Mouse (Mus musculus): ENCODE measurements around the gene Uba7.

GRCm38 (mm10) chr9:107971690-107972541 is 3.4 kb upstream of the Uba7 start:
- TF ChIP-seq CTCF (IDR thresholded peaks at IDR 0.05; ENCODE audit: control insufficient read depth, insufficient read depth, insufficient read length) (no peak), MYOG (IDR thresholded peaks at IDR 0.05; ENCODE audit: control insufficient read depth, extremely low read depth, insufficient read length) (no peak), USF1 (IDR thresholded peaks at IDR 0.05; ENCODE audit: low read depth) (no peak), FOSL1 (IDR thresholded peaks at IDR 0.05; ENCODE audit: insufficient read depth, low read length, poor library complexity, severe bottlenecking) (no peak), MAX (IDR thresholded peaks at IDR 0.05) (no peak), CEBPB (IDR thresholded peaks at IDR 0.05; ENCODE audit: low read depth) (no peak)
